Mouse (Mus musculus): ENCODE measurements at regions not wholly inside any gene's neighbourhood (a gene's known extent, or its start where the extent isn't known, plus 50 kb on each side); places are given as distances from the start of the nearest gene placed in this dataset.

DNA sequence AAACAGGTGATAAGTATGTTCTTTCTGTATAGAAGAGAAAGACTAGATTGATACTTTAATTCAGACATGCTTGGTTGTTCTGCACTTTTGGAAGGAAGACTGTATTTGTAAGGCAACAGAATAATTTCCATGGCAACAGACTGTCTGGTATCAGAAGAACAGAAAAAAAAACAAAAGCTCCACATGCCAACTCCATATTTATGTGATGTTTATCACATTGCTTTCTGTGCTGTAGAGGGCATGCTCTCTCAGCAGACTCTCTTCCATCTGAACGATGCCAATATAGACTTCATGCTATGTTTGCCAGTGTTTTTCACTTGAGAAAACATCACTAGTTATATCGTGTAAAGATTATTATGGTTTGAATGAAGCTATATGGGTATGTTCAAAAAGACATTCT lies 1333.5 kb downstream of the Gsdmc2 start:
- H3K9me3 ChIP-seq (replicated peaks; ENCODE audit: control insufficient read depth, low read length) = no peaks in the 10 kb centered on the region
- no peak overlapping the region for H3K4me2 ChIP-seq (ENCODE audit: low read depth, low read length)
- WGBS (ENCODE audit: insufficient replicate concordance) = 60% methylated on average over 2 of the region's 2 CpGs
- no peak overlapping the region for H3K9ac ChIP-seq (ENCODE audit: low read depth, low read length)
- ATAC-seq (ENCODE audit: low read depth) = no peak
- no peaks in the 10 kb centered on the region for H3K27me3 ChIP-seq (ENCODE audit: control insufficient read depth, insufficient read depth, low read depth, low read length)
- H3K4me1 ChIP-seq (ENCODE audit: control insufficient read depth, low read depth, low read length) = no peaks in the 10 kb centered on the region
- H3K36me3 ChIP-seq (ENCODE audit: control insufficient read depth, insufficient read depth) = no peaks in the 10 kb centered on the region
- no peak overlapping the region for H3K4me3 ChIP-seq (ENCODE audit: low read depth, low read length)
- H3K27ac ChIP-seq (ENCODE audit: low read length) = no peak overlapping the region

DNA sequence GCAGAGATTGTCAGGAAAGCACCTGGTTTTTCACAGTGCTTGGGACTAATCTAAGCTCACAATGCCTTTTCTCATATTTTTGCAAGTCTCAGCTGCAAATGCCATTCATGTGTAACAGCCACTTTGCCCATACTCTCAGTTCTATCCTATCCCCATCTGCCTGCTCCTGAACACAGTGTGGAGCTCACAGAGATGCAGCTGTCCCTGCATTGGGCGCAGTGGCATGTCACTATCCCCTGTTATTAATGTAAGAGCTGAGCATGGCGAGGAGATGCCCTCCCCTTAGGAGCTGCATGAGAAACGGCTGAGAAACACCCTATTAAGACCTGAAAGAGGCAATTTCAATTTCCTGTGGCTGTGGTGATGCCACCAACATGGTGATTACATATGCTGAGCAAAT lies 1341.1 kb downstream of the Gsdmc2 start:
- Histone ChIP-seq H3K36me3 (ENCODE audit: control insufficient read depth, insufficient read depth) (no peaks in the 10 kb centered on the region), H3K27ac (ENCODE audit: low read length) (no peak overlapping the region), H3K9ac (ENCODE audit: low read depth, low read length) (no peak overlapping the region), H3K27me3 (ENCODE audit: control insufficient read depth, insufficient read depth, low read depth, low read length) (no peaks in the 10 kb centered on the region), H3K4me2 (ENCODE audit: low read depth, low read length) (no peak overlapping the region), H3K9me3 (replicated peaks; ENCODE audit: control insufficient read depth, low read length) (no peaks in the 10 kb centered on the region), H3K4me1 (ENCODE audit: control insufficient read depth, low read depth, low read length) (no peaks in the 10 kb centered on the region), H3K4me3 (ENCODE audit: low read depth, low read length) (no peak overlapping the region)
- 57% methylated on average over 3 of the region's 3 CpGs for WGBS (ENCODE audit: insufficient replicate concordance)
- no peak for ATAC-seq (ENCODE audit: low read depth)

DNA sequence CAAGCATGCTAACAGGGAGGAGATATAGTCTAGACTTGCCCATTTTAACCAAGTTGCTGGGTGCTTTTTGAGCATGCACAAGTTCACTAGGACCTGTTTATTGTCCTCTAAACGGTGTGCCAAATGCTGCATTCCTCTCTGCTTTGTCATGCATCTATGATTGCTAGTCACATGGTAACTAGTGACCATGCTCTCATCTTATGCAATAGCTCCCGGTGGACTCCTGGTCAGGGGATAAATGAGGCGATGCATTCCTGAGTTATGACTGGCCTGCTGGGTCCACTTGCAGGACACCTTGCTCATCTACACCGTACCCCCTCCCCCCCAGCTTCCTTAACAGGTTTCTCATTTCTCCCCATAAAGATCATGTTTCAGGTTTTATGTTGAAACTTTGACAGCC lies 1344.0 kb downstream of the Gsdmc2 start:
- Histone ChIP-seq H3K9ac (ENCODE audit: low read depth, low read length) (no peak overlapping the region), H3K9me3 (replicated peaks; ENCODE audit: control insufficient read depth, low read length) (no peaks in the 10 kb centered on the region), H3K27me3 (ENCODE audit: control insufficient read depth, insufficient read depth, low read depth, low read length) (no peaks in the 10 kb centered on the region), H3K4me3 (ENCODE audit: low read depth, low read length) (no peak overlapping the region), H3K27ac (ENCODE audit: low read length) (no peak overlapping the region), H3K4me2 (ENCODE audit: low read depth, low read length) (no peak overlapping the region), H3K36me3 (ENCODE audit: control insufficient read depth, insufficient read depth) (no peaks in the 10 kb centered on the region), H3K4me1 (ENCODE audit: control insufficient read depth, low read depth, low read length) (no peaks in the 10 kb centered on the region)
- WGBS (ENCODE audit: insufficient replicate concordance) = 52% methylated on average over 4 of the region's 4 CpGs
- peak; percentile 85 for ATAC-seq (ENCODE audit: low read depth)

DNA sequence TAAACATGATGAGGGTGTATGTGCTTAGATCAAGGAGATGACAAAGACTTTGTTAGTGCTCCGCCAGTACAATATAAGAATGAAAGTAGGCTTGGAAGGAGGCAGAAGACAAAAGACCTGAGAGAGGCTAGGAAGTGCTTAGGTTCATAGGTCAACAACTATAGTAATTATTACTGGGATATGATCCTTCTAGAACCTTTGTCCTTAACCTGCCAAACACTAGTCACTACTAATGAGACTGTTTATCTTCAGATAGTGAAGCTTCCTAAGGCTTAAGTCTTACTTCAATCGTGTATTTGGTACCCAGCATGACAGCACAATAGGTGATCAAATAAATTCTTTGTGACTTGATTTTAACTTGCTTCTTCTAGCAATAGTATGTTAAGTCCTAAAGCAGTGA lies 1344.5 kb downstream of the Gsdmc2 start:
- no peaks in the 10 kb centered on the region for H3K36me3 ChIP-seq (ENCODE audit: control insufficient read depth, insufficient read depth)
- 45% methylated on average over 2 of the region's 2 CpGs for WGBS (ENCODE audit: insufficient replicate concordance)
- H3K4me1 ChIP-seq (ENCODE audit: control insufficient read depth, low read depth, low read length) = no peaks in the 10 kb centered on the region
- H3K9me3 ChIP-seq (replicated peaks; ENCODE audit: control insufficient read depth, low read length) = no peaks in the 10 kb centered on the region
- H3K27ac ChIP-seq (ENCODE audit: low read length) = no peak overlapping the region
- H3K9ac ChIP-seq (ENCODE audit: low read depth, low read length) = no peak overlapping the region
- ATAC-seq (ENCODE audit: low read depth) = no peak
- no peak overlapping the region for H3K4me2 ChIP-seq (ENCODE audit: low read depth, low read length)
- no peaks in the 10 kb centered on the region for H3K27me3 ChIP-seq (ENCODE audit: control insufficient read depth, insufficient read depth, low read depth, low read length)
- no peak overlapping the region for H3K4me3 ChIP-seq (ENCODE audit: low read depth, low read length)

DNA sequence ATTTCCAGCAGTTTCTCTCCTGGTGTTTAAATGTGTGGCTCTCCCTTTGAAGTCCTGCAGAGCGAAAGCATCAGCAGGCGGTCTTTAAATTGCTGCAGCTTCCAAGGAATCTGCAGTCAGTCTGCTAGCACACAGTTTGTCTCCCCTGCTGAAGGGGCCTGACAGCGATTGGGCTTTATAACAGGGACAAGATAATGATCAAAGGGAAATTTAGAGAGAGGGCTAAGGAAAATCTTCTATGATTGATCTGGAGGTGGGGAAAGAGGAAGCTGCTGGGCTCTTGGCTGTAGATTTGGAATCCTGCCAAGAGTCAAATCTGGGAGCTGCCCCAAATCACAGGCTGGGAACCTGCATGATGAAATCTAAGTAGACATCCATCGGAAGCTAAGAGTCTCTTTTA lies 1348.8 kb downstream of the Gsdmc2 start:
- no peaks in the 10 kb centered on the region for H3K9me3 ChIP-seq (replicated peaks; ENCODE audit: control insufficient read depth, low read length)
- H3K4me2 ChIP-seq (ENCODE audit: low read depth, low read length) = no peak overlapping the region
- H3K27me3 ChIP-seq (ENCODE audit: control insufficient read depth, insufficient read depth, low read depth, low read length) = no peaks in the 10 kb centered on the region
- H3K4me3 ChIP-seq (ENCODE audit: low read depth, low read length) = no peak overlapping the region
- no peak for ATAC-seq (ENCODE audit: low read depth)
- no peak overlapping the region for H3K27ac ChIP-seq (ENCODE audit: low read length)
- no peaks in the 10 kb centered on the region for H3K4me1 ChIP-seq (ENCODE audit: control insufficient read depth, low read depth, low read length)
- no peak overlapping the region for H3K9ac ChIP-seq (ENCODE audit: low read depth, low read length)
- H3K36me3 ChIP-seq (ENCODE audit: control insufficient read depth, insufficient read depth) = no peaks in the 10 kb centered on the region
- 32% methylated on average over 4 of the region's 4 CpGs for WGBS (ENCODE audit: insufficient replicate concordance)

DNA sequence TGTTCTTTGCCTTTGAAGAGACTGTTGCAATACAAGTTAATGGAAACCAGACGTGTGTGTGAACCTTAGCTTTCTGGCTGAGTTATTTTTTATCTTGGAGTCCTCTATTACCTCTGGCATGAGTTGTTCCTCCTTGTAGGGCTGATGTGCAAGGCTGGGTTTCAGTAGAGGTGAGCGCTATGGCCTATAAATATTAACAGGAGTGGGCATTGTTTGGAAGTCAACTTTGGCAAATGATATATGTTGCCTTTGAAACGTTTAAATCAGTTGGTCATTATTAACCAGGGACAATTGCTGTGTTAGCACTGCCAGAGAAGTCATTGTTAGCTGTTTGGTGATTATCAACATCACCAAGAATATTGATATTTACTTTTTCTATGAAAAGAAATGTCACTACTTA lies 1352.6 kb downstream of the Gsdmc2 start:
- Histone ChIP-seq H3K4me1 (ENCODE audit: control insufficient read depth, low read depth, low read length) (no peaks in the 10 kb centered on the region), H3K36me3 (ENCODE audit: control insufficient read depth, insufficient read depth) (no peaks in the 10 kb centered on the region), H3K27me3 (ENCODE audit: control insufficient read depth, insufficient read depth, low read depth, low read length) (no peaks in the 10 kb centered on the region), H3K9me3 (replicated peaks; ENCODE audit: control insufficient read depth, low read length) (no peaks in the 10 kb centered on the region), H3K27ac (ENCODE audit: low read length) (no peak overlapping the region), H3K4me3 (ENCODE audit: low read depth, low read length) (no peak overlapping the region), H3K9ac (ENCODE audit: low read depth, low read length) (no peak overlapping the region), H3K4me2 (ENCODE audit: low read depth, low read length) (no peak overlapping the region)
- no peak for ATAC-seq (ENCODE audit: low read depth)
- WGBS (ENCODE audit: insufficient replicate concordance) = 45% methylated on average over 3 of the region's 3 CpGs

DNA sequence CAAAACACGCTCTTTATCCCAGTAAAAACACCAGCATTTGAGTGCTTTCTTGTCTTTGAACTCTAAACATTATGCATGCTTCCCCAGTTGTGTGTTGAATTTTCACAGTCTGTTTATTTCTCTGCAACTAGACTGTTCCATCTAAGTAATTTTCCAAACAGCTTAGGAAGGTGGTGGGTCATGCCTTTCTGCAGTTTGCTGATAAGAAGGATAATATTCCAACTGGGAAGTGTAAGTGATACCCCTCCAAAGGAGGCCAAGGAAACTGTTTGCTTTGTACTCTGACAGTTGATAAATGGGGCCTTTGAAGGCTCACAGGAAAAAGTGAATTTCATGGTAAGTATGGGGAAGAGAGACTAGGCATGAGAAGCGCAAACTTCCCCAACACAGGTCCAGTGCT lies 1354.4 kb downstream of the Gsdmc2 start:
- Histone ChIP-seq H3K4me3 (ENCODE audit: low read depth, low read length) (no peak overlapping the region), H3K27ac (ENCODE audit: low read length) (no peak overlapping the region), H3K4me2 (ENCODE audit: low read depth, low read length) (no peak overlapping the region), H3K9ac (ENCODE audit: low read depth, low read length) (no peak overlapping the region), H3K36me3 (ENCODE audit: control insufficient read depth, insufficient read depth) (no peaks in the 10 kb centered on the region), H3K9me3 (replicated peaks; ENCODE audit: control insufficient read depth, low read length) (no peaks in the 10 kb centered on the region), H3K4me1 (ENCODE audit: control insufficient read depth, low read depth, low read length) (no peaks in the 10 kb centered on the region), H3K27me3 (ENCODE audit: control insufficient read depth, insufficient read depth, low read depth, low read length) (no peaks in the 10 kb centered on the region)
- ATAC-seq (ENCODE audit: low read depth) = no peak
- WGBS (ENCODE audit: insufficient replicate concordance) = 64% methylated on average over 2 of the region's 2 CpGs

DNA sequence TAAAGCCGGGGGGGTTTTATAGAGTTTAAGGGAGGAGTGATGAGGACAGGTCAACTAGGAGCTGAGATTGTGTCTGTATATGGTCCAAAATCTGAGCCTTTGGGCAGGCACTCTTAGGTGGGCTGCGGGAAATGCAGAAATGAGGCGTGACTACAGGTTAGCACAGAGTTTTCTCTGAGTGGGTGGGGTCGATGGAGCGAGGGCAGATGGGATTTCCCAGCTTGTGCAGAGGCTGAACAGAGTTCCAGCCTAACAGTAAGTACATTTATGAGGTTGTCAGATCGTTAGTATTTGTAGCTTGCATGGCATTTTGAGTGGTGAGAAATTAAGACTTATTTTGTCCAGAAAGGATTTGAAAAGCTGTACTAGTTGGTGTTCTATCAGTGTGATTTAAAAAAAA lies 1358.4 kb downstream of the Gsdmc2 start:
- Histone ChIP-seq H3K9me3 (replicated peaks; ENCODE audit: control insufficient read depth, low read length) (no peaks in the 10 kb centered on the region), H3K4me1 (ENCODE audit: control insufficient read depth, low read depth, low read length) (no peaks in the 10 kb centered on the region), H3K9ac (ENCODE audit: low read depth, low read length) (no peak overlapping the region), H3K27me3 (ENCODE audit: control insufficient read depth, insufficient read depth, low read depth, low read length) (no peaks in the 10 kb centered on the region), H3K4me3 (ENCODE audit: low read depth, low read length) (no peak overlapping the region), H3K36me3 (ENCODE audit: control insufficient read depth, insufficient read depth) (no peaks in the 10 kb centered on the region), H3K4me2 (ENCODE audit: low read depth, low read length) (no peak overlapping the region), H3K27ac (ENCODE audit: low read length) (no peak overlapping the region)
- 59% methylated on average over 6 of the region's 6 CpGs for WGBS (ENCODE audit: insufficient replicate concordance)
- ATAC-seq (ENCODE audit: low read depth) = no peak

DNA sequence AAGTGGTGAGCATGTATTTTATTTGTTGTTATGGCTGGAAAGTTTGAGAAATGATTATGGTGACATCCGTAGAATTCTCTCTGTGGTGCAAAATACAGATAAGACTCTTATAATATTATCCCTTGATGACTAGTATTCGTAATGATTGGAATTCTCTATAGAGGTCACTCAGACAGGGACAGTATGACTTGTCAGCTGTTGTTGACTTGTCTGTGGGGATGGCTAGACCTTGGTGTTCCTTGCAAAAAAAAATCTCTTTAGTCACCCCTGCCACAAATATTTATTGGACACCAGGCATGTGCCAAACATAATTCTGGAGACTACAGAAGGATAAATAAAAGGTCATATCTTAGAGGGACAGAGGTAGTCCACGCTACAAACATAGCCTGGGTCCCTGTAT lies 1360.6 kb downstream of the Gsdmc2 start:
- Histone ChIP-seq H3K27me3 (ENCODE audit: control insufficient read depth, insufficient read depth, low read depth, low read length) (no peaks in the 10 kb centered on the region), H3K4me3 (ENCODE audit: low read depth, low read length) (no peak overlapping the region), H3K9ac (ENCODE audit: low read depth, low read length) (no peak overlapping the region), H3K4me1 (ENCODE audit: control insufficient read depth, low read depth, low read length) (no peaks in the 10 kb centered on the region), H3K4me2 (ENCODE audit: low read depth, low read length) (no peak overlapping the region), H3K9me3 (replicated peaks; ENCODE audit: control insufficient read depth, low read length) (no peaks in the 10 kb centered on the region), H3K36me3 (ENCODE audit: control insufficient read depth, insufficient read depth) (no peaks in the 10 kb centered on the region), H3K27ac (ENCODE audit: low read length) (no peak overlapping the region)
- ATAC-seq (ENCODE audit: low read depth) = no peak
- 55% methylated on average over 3 of the region's 3 CpGs for WGBS (ENCODE audit: insufficient replicate concordance)

DNA sequence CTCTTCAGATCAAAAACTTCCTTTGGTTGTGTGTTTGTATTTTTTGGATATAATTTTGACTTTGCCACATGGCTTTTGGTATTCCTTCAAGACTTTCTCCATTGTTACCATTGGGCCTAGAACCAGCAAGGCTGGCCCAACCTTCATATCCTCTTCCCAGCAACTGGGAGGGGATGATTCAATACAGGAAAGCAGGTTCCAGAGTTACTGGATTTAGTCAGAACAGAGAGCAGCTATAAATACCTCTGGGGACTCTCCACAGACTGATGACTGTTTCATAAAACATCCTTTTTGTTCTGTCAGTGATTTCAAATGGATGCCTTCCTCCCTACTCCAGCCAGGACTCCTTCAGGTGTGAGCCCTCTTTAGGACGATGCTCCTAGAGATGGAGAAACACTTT lies 1361.4 kb downstream of the Gsdmc2 start:
- Histone ChIP-seq H3K4me2 (ENCODE audit: low read depth, low read length) (no peak overlapping the region), H3K36me3 (ENCODE audit: control insufficient read depth, insufficient read depth) (no peaks in the 10 kb centered on the region), H3K9me3 (replicated peaks; ENCODE audit: control insufficient read depth, low read length) (no peaks in the 10 kb centered on the region), H3K4me3 (ENCODE audit: low read depth, low read length) (no peak overlapping the region), H3K4me1 (ENCODE audit: control insufficient read depth, low read depth, low read length) (no peaks in the 10 kb centered on the region), H3K27ac (ENCODE audit: low read length) (no peak overlapping the region), H3K27me3 (ENCODE audit: control insufficient read depth, insufficient read depth, low read depth, low read length) (no peaks in the 10 kb centered on the region), H3K9ac (ENCODE audit: low read depth, low read length) (no peak overlapping the region)
- 56% methylated on average over 1 of the region's 1 CpGs for WGBS (ENCODE audit: insufficient replicate concordance)
- no peak for ATAC-seq (ENCODE audit: low read depth)
